In the genomic region with DNA sequence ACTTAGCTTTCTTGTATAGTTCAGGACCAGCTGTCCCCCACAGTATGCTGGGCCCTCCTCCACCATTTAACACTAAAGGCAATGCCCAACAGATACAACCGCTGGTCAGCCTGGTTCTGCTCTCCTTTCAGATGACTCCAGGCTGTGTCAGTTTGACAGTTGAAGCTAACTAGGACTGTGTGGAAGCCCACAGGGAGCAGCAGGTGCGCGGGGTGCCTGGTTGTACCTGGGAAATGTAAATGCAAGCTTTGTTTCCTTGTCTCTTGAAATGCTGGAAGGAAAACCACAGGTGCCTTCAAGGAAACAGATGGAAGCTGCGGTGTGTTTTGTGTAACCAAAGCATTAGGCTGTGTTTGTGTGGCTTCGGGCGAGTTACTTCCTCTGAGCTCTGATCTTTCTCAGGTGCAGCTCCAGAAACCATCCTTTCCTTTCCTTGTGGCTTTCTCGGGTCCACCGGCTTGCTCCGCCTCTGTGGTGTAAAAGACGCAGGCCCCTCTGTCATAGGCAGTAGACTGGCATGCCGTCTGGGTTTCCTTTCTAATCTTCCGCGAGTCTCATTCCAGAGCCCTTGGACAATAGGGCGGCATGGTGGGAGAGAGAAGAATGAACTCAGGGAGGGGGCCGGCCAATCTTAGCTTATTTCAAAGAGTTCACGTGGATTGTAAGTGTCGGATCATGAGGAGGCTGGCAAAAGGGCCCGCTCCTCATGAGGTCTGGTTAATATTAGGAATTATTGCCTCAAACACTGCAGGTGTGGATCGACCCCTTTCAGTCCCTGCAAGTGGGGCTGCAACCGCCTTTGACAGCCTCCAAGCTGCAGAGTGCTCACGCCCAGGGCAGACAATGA, we compare ENCODE assay signal across 9 mouse cellular contexts.
A peak's percentile ranks its signal among the peaks of the same experiment; 100 is the strongest.
DNase-seq lines count a peak whose midpoint lies in the region; ATAC-seq lines count a peak whose summit lies in the region.
"Had no signal": no experiment of that assay in that cellular context is flagged by ENCODE, and none has a peak within 500 bp of the region (broad histone marks: within the 10 kb centered on the region; RNA-seq: fewer than 3 reads in every experiment).

No protein-coding gene starts in this region.

- H3K27ac ChIP-seq in heart, embryonic 10.5 days, result peak overlapping the region; percentile 52; the same call in 1 of the 2 replicates
- H3K27ac ChIP-seq in neural tube, embryonic 13.5 days (replicated peaks), result 0 out of 2 replicates have a peak overlapping the region, but pooled peaks have one; percentile 0

- ATAC-seq in neural tube, embryonic 13.5 days (ENCODE audit: low read depth), result peak; percentile 63; the same call in 1 of the 2 replicates

- H3K4me3 ChIP-seq in heart, embryonic 10.5 days, result peak overlapping the region; percentile 44
- peak overlapping the region; percentile 20 for H3K4me3 ChIP-seq in neural tube, embryonic 13.5 days

- H3K27me3 ChIP-seq in heart, embryonic 10.5 days (ENCODE audit: insufficient read depth, poor library complexity, severe bottlenecking), result no peaks in the 10 kb centered on the region
- H3K27me3 ChIP-seq in neural tube, embryonic 13.5 days, result no peaks in the 10 kb centered on the region
- H3K27me3 ChIP-seq: CH12.LX had no signal

- H3K9ac ChIP-seq in neural tube, embryonic 13.5 days, result peak overlapping the region; percentile 54

- no peak for DNase-seq in heart, embryonic 10.5 days (ENCODE audit: low spot score)
- DNase-seq in heart, adult 8-10 months (ENCODE audit: low spot score), result no peak
- DNase-seq in embryo, embryonic 9.5 days (ENCODE audit: extremely low spot score), result peak; percentile 32
- DNase-seq in induced T-regulatory cell, adult 2 months (ENCODE audit: low read depth), result peak; percentile 3
- no peak for DNase-seq in ovary, adult 18-20 months (ENCODE audit: low spot score)
- DNase-seq in gastrocnemius, postnatal 25 days, result no peak
- no peak for DNase-seq in cerebellum, adult 9-10 months

- H3K4me1 ChIP-seq in heart, embryonic 10.5 days, result peaks cover 5% of the 10 kb centered on the region; the same call in 1 of the 2 replicates
- peaks cover 12% of the 10 kb centered on the region for H3K4me1 ChIP-seq in neural tube, embryonic 13.5 days (replicated peaks)

- no peaks in the 10 kb centered on the region for H3K36me3 ChIP-seq in heart, embryonic 10.5 days
- no peaks in the 10 kb centered on the region for H3K36me3 ChIP-seq in neural tube, embryonic 13.5 days

- WGBS in heart, embryonic 10.5 days, result 26% methylated on average over 21 of the region's 21 CpGs
- 13% methylated on average over 21 of the region's 21 CpGs for WGBS in neural tube, embryonic 13.5 days

- H3K4me2 ChIP-seq in neural tube, embryonic 13.5 days, result peak overlapping the region; percentile 54

- H3K9me3 ChIP-seq in heart, embryonic 10.5 days, result no peaks in the 10 kb centered on the region
- no peaks in the 10 kb centered on the region for H3K9me3 ChIP-seq in neural tube, embryonic 13.5 days

Comparison
In these comparisons a context has a peak if more than half of its experiments do, and no peak if none do; other contexts are left out.
1. DNase-seq: peak in embryo, embryonic 9.5 days (single experiment) and induced T-regulatory cell, adult 2 months (single experiment); none in heart, embryonic 10.5 days (single experiment), heart, adult 8-10 months (single experiment), ovary, adult 18-20 months (single experiment), gastrocnemius, postnatal 25 days (single experiment) and cerebellum, adult 9-10 months (single experiment).